Mouse (Mus musculus) neural tube, embryonic 14.5 days (tissue): ENCODE results near the gene Eif2b5. TPM values are rescaled to one million over a fixed set of nuclear protein-coding genes. Genes with fewer than 3 reads are reported as not detected.

Source experiments
- ATAC-seq: fragments of 200-750 bp; cut with Nextera tagmentation; 2 replicates; pipeline ENCODE4 v1.8.0; 2017; ENCODE audit warnings: low read depth, mild to moderate bottlenecking, moderate TSS enrichment, moderate library complexity
- H3K27ac ChIP-seq: fragments of 300-500 bp; sonication (generic); 2 replicates; pipeline ENCODE4 v1.5.1; 2014; ENCODE audit warnings: low read depth, mild to moderate bottlenecking, control low read depth, low read length, moderate library complexity, mixed read lengths
- H3K27me3 ChIP-seq: fragments of 300-500 bp; sonication (generic); 2 replicates; pipeline ENCODE4 v1.6.1; 2014; ENCODE audit warnings: low read length; ENCODE audit not compliant: control insufficient read depth, insufficient read depth
- H3K36me3 ChIP-seq: fragments of 300-500 bp; sonication (generic); 2 replicates; pipeline ENCODE4 v1.6.1; 2014; ENCODE audit warnings: low read length, mixed read lengths; ENCODE audit not compliant: control insufficient read depth, insufficient read depth
- H3K4me1 ChIP-seq: fragments of 300-500 bp; sonication (generic); 2 replicates; pipeline ENCODE4 v1.6.1; 2014; ENCODE audit warnings: low read length; ENCODE audit not compliant: control insufficient read depth, insufficient read depth
- H3K4me2 ChIP-seq: fragments of 300-500 bp; sonication (generic); 2 replicates; pipeline ENCODE4 v1.6.1; 2014; ENCODE audit warnings: mild to moderate bottlenecking, low read depth, low read length, control low read depth
- H3K4me3 ChIP-seq: fragments of 300-500 bp; sonication (generic); 2 replicates; pipeline ENCODE4 v1.5.1; 2014; ENCODE audit warnings: low read depth, low read length, control low read depth, mixed read lengths
- H3K9ac ChIP-seq: fragments of 300-500 bp; sonication (generic); replicated peaks from 2 replicates; pipeline ENCODE4 v1.6.1; 2014; ENCODE audit warnings: low read depth, mild to moderate bottlenecking, control low read depth, low read length, mixed read lengths
- H3K9me3 ChIP-seq: fragments of 300-500 bp; sonication (generic); 2 replicates; pipeline ENCODE4 v1.6.1; 2016; ENCODE audit warnings: low read length; ENCODE audit not compliant: control insufficient read depth
- WGBS: fragments of 180-500 bp; shearing (Covaris S2); extraction: QIAGEN DNeasy Blood & Tissue Kit; methylation state at CpG from one replicate; pipeline ENCODE4 v1.1.7; 2014; 5-methylcytosine and 5-hydroxymethylcytosine counted together
- polyA plus RNA-seq: library from polyadenylated mRNA; unstranded; fragments of >200 nt; fragmentation: Nextera tagmentation; extraction: Ambion mirVana; gene quantifications from 2 replicates; pipeline ENCODE4 v1.2.1, GENCODE M21; 2014

The Eif2b5 gene
- polyA plus RNA-seq, 1 experiment from 2014 or later, result 84.9 TPM

- Histone ChIP-seq H3K27ac (no peak overlapping the region), H3K9ac (no peak overlapping the region), H3K4me3 (no peak overlapping the region), H3K36me3 (peaks cover 32% of the 10 kb centered on the region), H3K27me3 (no peaks in the 10 kb centered on the region), H3K9me3 (no peaks in the 10 kb centered on the region), H3K4me1 (peaks cover 11% of the 10 kb centered on the region), H3K4me2 (no peak overlapping the region)
- ATAC-seq, result no peak
- WGBS, result 93% methylated on average over 5 of the region's 5 CpGs
These were observed 53.1 kb downstream of the Eif2b5 start for GRCm38 (mm10) chr16:20551691-20552090.

GRCm38 (mm10) chr16:20552594-20552993 lies 54.0 kb downstream of the Eif2b5 start:
- Histone ChIP-seq H3K4me2 (no peak overlapping the region), H3K36me3 (peaks cover 32% of the 10 kb centered on the region), H3K27ac (no peak overlapping the region), H3K9me3 (no peaks in the 10 kb centered on the region), H3K9ac (no peak overlapping the region), H3K27me3 (no peaks in the 10 kb centered on the region), H3K4me1 (peaks cover 10% of the 10 kb centered on the region), H3K4me3 (no peak overlapping the region)
- 89% methylated on average over 1 of the region's 1 CpGs for WGBS
- ATAC-seq, result no peak

- 95% methylated on average over 6 of the region's 6 CpGs for WGBS
- H3K27me3 ChIP-seq, result no peaks in the 10 kb centered on the region
- no peak overlapping the region for H3K4me2 ChIP-seq
- H3K27ac ChIP-seq, result no peak overlapping the region
- no peaks in the 10 kb centered on the region for H3K4me1 ChIP-seq
- H3K9ac ChIP-seq, result no peak overlapping the region
- peaks cover 55% of the 10 kb centered on the region for H3K36me3 ChIP-seq
- no peak for ATAC-seq
- H3K4me3 ChIP-seq, result no peak overlapping the region
- no peaks in the 10 kb centered on the region for H3K9me3 ChIP-seq
These were observed 56.4 kb downstream of the Eif2b5 start for GRCm38 (mm10) chr16:20555000-20555399.

- ATAC-seq, result no peak
- Histone ChIP-seq H3K9me3 (no peaks in the 10 kb centered on the region), H3K4me2 (no peak overlapping the region), H3K9ac (no peak overlapping the region), H3K4me3 (no peak overlapping the region), H3K27ac (no peak overlapping the region), H3K36me3 (peaks cover 60% of the 10 kb centered on the region), H3K4me1 (no peaks in the 10 kb centered on the region), H3K27me3 (no peaks in the 10 kb centered on the region)
- WGBS, result 73% methylated on average over 7 of the region's 7 CpGs
These were observed 58.8 kb downstream of the Eif2b5 start for GRCm38 (mm10) chr16:20557381-20557780.

Other genes with a start within 250 kb of the Eif2b5 start
- 79.1 and 79.2 TPM in 2 replicates for gene Parl, start 196.4 kb upstream of the Eif2b5 start, polyA plus RNA-seq
- gene Cyp2ab1, start 173.4 kb upstream of the Eif2b5 start, polyA plus RNA-seq, result not detected in 2 replicates
- 149 and 173 TPM in 2 replicates for gene Abcc5, start 72.4 kb upstream of the Eif2b5 start, polyA plus RNA-seq
- gene Dvl3, start 18.2 kb downstream of the Eif2b5 start, polyA plus RNA-seq, result 39.7 and 40.6 TPM in 2 replicates
- gene Ap2m1, start 36.7 kb downstream of the Eif2b5 start, polyA plus RNA-seq, result 1,186 and 1,271 TPM in 2 replicates
- gene Abcf3, start 49.8 kb downstream of the Eif2b5 start, polyA plus RNA-seq, result 72.6 and 82.2 TPM in 2 replicates
- 27.1 and 40.4 TPM in 2 replicates for gene Vwa5b2, start 90.7 kb downstream of the Eif2b5 start, polyA plus RNA-seq
- 9.9 and 10.5 TPM in 2 replicates for gene Eef1akmt4, start 112.8 kb downstream of the Eif2b5 start, polyA plus RNA-seq
- not detected in 2 replicates for gene Gm49333, start 112.8 kb downstream of the Eif2b5 start, polyA plus RNA-seq
- gene Alg3, start 112.9 kb downstream of the Eif2b5 start, polyA plus RNA-seq, result 43.7 and 44.6 TPM in 2 replicates
- 48.8 and 69.4 TPM in 2 replicates for gene Camk2n2, start 122.5 kb downstream of the Eif2b5 start, polyA plus RNA-seq
- gene Ece2, start 131.0 kb downstream of the Eif2b5 start, polyA plus RNA-seq, result 14.2 and 16.4 TPM in 2 replicates
- gene Psmd2, start 152.8 kb downstream of the Eif2b5 start, polyA plus RNA-seq, result 314 and 366 TPM in 2 replicates
- 112 and 134 TPM in 2 replicates for gene Eif4g1, start 169.5 kb downstream of the Eif2b5 start, polyA plus RNA-seq
- gene Fam131a, start 194.4 kb downstream of the Eif2b5 start, polyA plus RNA-seq, result 42.5 and 48.2 TPM in 2 replicates
- 91.4 and 100 TPM in 2 replicates for gene Polr2h, start 218.8 kb downstream of the Eif2b5 start, polyA plus RNA-seq
- gene Clcn2, start 218.9 kb downstream of the Eif2b5 start, polyA plus RNA-seq, result 30.7 and 31.3 TPM in 2 replicates
- gene Chrd, start 234.3 kb downstream of the Eif2b5 start, polyA plus RNA-seq, result 6.6 and 7.0 TPM in 2 replicates
- 0.99 and 1.6 TPM in 2 replicates for gene Thpo, start 235.7 kb downstream of the Eif2b5 start, polyA plus RNA-seq